Mouse (Mus musculus) hindbrain, embryonic 12.5 days (tissue): ENCODE data around the gene Wasf3. TPM values are rescaled to one million over a fixed set of nuclear protein-coding genes. Genes with fewer than 3 reads are reported as not detected.

Experiments used
- ATAC-seq: fragments of 200-750 bp; cut with Nextera tagmentation; 2 replicates; pipeline ENCODE4 v1.8.0; 2017; ENCODE audit warnings: moderate TSS enrichment; ENCODE audit not compliant: low FRiP score
- H3K27ac ChIP-seq: fragments of 300-500 bp; sonication (generic); 2 replicates; pipeline ENCODE4 v1.5.1; 2016; ENCODE audit warnings: mild to moderate bottlenecking
- H3K27me3 ChIP-seq: fragments of 300-500 bp; sonication (generic); 2 replicates; pipeline ENCODE4 v1.6.1; 2016; ENCODE audit warnings: mild to moderate bottlenecking
- H3K36me3 ChIP-seq: fragments of 300-500 bp; sonication (generic); 2 replicates; pipeline ENCODE4 v1.6.1; 2016; ENCODE audit warnings: mild to moderate bottlenecking
- H3K4me1 ChIP-seq: fragments of 300-500 bp; sonication (generic); 2 replicates; pipeline ENCODE4 v1.6.1; 2016
- H3K4me2 ChIP-seq: fragments of 300-500 bp; sonication (generic); replicated peaks from 2 replicates; pipeline ENCODE4 v1.6.1; 2016; ENCODE audit warnings: mild to moderate bottlenecking
- H3K4me3 ChIP-seq: fragments of 300-500 bp; sonication (generic); 2 replicates; pipeline ENCODE4 v1.5.1; 2016; ENCODE audit warnings: mild to moderate bottlenecking
- H3K9ac ChIP-seq: fragments of 300-500 bp; sonication (generic); 2 replicates; pipeline ENCODE4 v1.6.1; 2016; ENCODE audit warnings: mild to moderate bottlenecking, moderate library complexity
- H3K9me3 ChIP-seq: fragments of 300-500 bp; sonication (generic); replicated peaks from 2 replicates; pipeline ENCODE4 v1.6.1; 2016; ENCODE audit warnings: mild to moderate bottlenecking
- WGBS: fragments of 180-500 bp; shearing (Covaris S2); methylation state at CpG from one replicate; pipeline ENCODE4 v1.1.7; 2016; 5-methylcytosine and 5-hydroxymethylcytosine counted together
- polyA plus RNA-seq: library from polyadenylated mRNA; unstranded; fragments of >200 nt; fragmentation: Nextera tagmentation; extraction: Ambion mirVana; gene quantifications from 2 replicates; pipeline ENCODE4 v1.2.1, GENCODE M21; 2016

Wasf3 gene
- polyA plus RNA-seq, 1 experiment from 2014 or later, result 10.0 TPM

GRCm38 (mm10) chr5:146428109-146428508, 43.3 kb downstream of the Wasf3 start:
- WGBS, result 77% methylated on average over 4 of the region's 4 CpGs

DNA sequence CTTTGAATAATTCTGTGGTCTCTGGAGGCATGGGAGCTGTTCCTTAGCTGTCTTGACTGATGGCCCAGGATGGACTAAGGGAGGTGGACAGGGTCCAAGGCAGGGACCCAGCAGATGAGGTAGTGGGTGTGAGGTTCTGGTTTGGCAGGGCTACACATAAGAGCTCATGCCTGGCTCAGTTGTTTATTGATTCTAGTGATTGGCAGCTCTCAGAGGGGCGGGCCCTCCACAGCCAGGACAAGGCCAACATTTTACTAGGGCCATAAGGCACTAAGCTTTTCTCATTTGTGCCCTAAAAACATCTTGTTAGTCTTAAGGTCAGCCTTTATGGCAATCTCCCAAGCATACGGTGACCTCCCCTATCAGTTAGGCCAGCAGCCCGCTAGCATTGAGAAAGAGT, 47.0 kb downstream of the Wasf3 start:
- WGBS, result 90% methylated on average over 3 of the region's 3 CpGs
- Histone ChIP-seq H3K9me3 (no peaks in the 10 kb centered on the region), H3K9ac (no peak overlapping the region), H3K4me3 (no peak overlapping the region), H3K4me2 (no peak overlapping the region), H3K36me3 (peaks cover 6% of the 10 kb centered on the region; the same call in 1 of the 2 replicates), H3K27me3 (no peaks in the 10 kb centered on the region), H3K27ac (no peak overlapping the region), H3K4me1 (0 out of 2 replicates have a peak, but pooled peaks cover 1% of the 10 kb centered on the region)
- ATAC-seq, result no peak

More at GRCm38 (mm10) chr5:146428109-146428508, 43.3 kb downstream of the Wasf3 start:
- no peak for ATAC-seq
- Histone ChIP-seq H3K4me1 (peaks cover 8% of the 10 kb centered on the region; the same call in 1 of the 2 replicates), H3K36me3 (no peaks in the 10 kb centered on the region), H3K4me3 (no peak overlapping the region), H3K4me2 (no peak overlapping the region), H3K27ac (no peak overlapping the region), H3K27me3 (no peaks in the 10 kb centered on the region), H3K9ac (no peak overlapping the region), H3K9me3 (no peaks in the 10 kb centered on the region)

DNA sequence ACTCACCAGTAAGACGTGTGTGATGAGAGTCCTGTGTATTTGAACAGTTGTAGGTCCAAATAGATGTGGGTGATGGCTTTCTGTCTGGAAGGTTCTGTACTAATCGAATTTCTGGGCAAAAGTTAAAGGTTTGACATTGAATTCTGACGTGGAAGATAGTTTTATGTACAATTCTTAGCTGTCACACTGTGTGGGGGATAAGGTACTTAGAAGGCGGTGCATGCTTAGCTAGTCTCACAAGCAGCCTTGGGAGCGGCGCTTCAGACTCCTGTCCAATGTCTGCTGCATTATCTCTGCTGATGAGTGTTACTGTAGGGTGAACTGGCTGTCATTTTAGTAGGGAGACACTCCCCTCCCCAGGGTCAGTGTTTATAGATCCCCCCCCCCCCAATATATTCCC, 47.7 kb downstream of the Wasf3 start:
- no peak overlapping the region for H3K4me3 ChIP-seq
- H3K27me3 ChIP-seq, result no peaks in the 10 kb centered on the region
- H3K9me3 ChIP-seq, result no peaks in the 10 kb centered on the region
- H3K4me1 ChIP-seq, result no peaks in the 10 kb centered on the region
- peaks cover 11% of the 10 kb centered on the region; the same call in 1 of the 2 replicates for H3K36me3 ChIP-seq
- WGBS, result 91% methylated on average over 6 of the region's 6 CpGs
- no peak overlapping the region for H3K27ac ChIP-seq
- H3K9ac ChIP-seq, result no peak overlapping the region
- ATAC-seq, result no peak
- H3K4me2 ChIP-seq, result no peak overlapping the region

GRCm38 (mm10) chr5:146435316-146435715, 50.5 kb downstream of the Wasf3 start:
- Histone ChIP-seq H3K4me1 (no peaks in the 10 kb centered on the region), H3K27me3 (no peaks in the 10 kb centered on the region), H3K4me3 (no peak overlapping the region), H3K9ac (no peak overlapping the region), H3K36me3 (peaks cover 33% of the 10 kb centered on the region), H3K9me3 (0 out of 2 replicates have a peak, but pooled peaks cover 8% of the 10 kb centered on the region), H3K4me2 (no peak overlapping the region), H3K27ac (no peak overlapping the region)
- ATAC-seq, result no peak
- 91% methylated on average over 16 of the region's 16 CpGs for WGBS

GRCm38 (mm10) chr5:146436796-146437195, 52.0 kb downstream of the Wasf3 start:
- Histone ChIP-seq H3K36me3 (peaks cover 36% of the 10 kb centered on the region), H3K27me3 (no peaks in the 10 kb centered on the region), H3K9me3 (0 out of 2 replicates have a peak, but pooled peaks cover 11% of the 10 kb centered on the region), H3K9ac (no peak overlapping the region), H3K4me3 (no peak overlapping the region), H3K4me1 (no peaks in the 10 kb centered on the region), H3K4me2 (no peak overlapping the region), H3K27ac (no peak overlapping the region)
- WGBS, result 92% methylated on average over 11 of the region's 11 CpGs
- no peak for ATAC-seq

DNA sequence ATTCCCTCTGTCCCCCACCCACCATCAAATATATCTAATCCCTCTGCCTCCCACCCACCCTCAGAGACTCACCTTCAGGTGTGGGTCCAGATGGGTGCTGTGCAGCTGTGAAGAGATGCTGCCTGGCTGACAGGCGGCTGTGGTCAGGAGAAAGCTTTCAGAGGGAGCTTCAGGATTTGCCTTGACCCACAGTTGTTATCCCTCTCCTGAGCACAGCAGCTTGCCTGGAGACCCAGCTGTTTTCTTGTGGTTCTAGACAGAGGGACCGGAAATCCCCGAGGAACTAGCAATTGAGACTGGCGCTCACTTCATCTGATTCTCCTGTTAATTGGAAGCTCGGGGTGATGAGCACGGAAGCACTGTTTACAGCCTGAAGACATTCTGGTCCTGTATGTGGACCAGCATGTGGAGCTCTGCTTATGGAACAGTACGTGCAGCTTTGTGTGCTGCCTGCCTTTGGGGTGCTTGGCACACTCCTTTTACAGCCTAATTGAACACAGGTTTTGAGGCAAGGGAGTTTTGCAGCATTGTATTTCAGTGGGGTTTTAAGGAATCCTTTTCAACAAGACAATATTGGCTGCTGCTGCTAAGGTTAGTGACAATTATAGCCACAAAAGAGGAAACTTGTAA, 54.5 kb downstream of the Wasf3 start:
- Histone ChIP-seq H3K9ac (no peak overlapping the region), H3K4me2 (no peak overlapping the region), H3K4me3 (no peak overlapping the region), H3K27ac (no peak overlapping the region), H3K9me3 (0 out of 2 replicates have a peak, but pooled peaks cover 11% of the 10 kb centered on the region), H3K4me1 (no peaks in the 10 kb centered on the region), H3K27me3 (no peaks in the 10 kb centered on the region), H3K36me3 (peaks cover 39% of the 10 kb centered on the region)
- 91% methylated on average over 7 of the region's 7 CpGs for WGBS
- no peak for ATAC-seq

GRCm38 (mm10) chr5:146440273-146440672, 55.5 kb downstream of the Wasf3 start:
- Histone ChIP-seq H3K9me3 (0 out of 2 replicates have a peak, but pooled peaks cover 11% of the 10 kb centered on the region), H3K9ac (no peak overlapping the region), H3K4me3 (no peak overlapping the region), H3K27ac (no peak overlapping the region), H3K27me3 (no peaks in the 10 kb centered on the region), H3K4me1 (no peaks in the 10 kb centered on the region), H3K36me3 (peaks cover 37% of the 10 kb centered on the region), H3K4me2 (no peak overlapping the region)
- ATAC-seq, result no peak
- WGBS, result 92% methylated on average over 5 of the region's 5 CpGs

- H3K4me1 ChIP-seq, result no peaks in the 10 kb centered on the region
- no peak overlapping the region for H3K4me3 ChIP-seq
- no peak overlapping the region for H3K9ac ChIP-seq
- WGBS, result 94% methylated on average over 2 of the region's 2 CpGs
- H3K9me3 ChIP-seq, result 0 out of 2 replicates have a peak, but pooled peaks cover 11% of the 10 kb centered on the region
- no peak overlapping the region for H3K4me2 ChIP-seq
- H3K27me3 ChIP-seq, result no peaks in the 10 kb centered on the region
- peaks cover 27% of the 10 kb centered on the region for H3K36me3 ChIP-seq
- no peak overlapping the region for H3K27ac ChIP-seq
- ATAC-seq, result no peak
Measured at GRCm38 (mm10) chr5:146442767-146443166, 58.0 kb downstream of the Wasf3 start.

DNA sequence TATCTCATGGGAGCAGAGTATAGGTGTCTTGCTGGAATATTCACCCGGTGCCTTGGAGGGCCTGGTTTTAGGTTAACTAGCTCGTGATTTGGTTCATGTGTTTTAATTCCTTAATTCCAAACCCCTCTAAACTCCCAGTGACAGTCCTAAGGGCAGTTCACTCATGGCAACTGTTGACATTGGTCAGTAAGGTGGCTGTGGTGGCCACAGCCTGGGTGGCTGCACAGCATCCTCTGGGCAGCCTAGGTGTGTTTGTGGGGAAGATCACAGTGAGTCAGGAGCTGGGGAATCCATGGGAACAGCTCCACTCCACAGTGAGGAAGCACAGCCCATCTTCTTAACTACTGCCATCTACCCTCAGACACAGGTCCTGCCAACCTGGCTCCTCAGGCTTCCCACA, 61.8 kb downstream of the Wasf3 start:
- H3K27me3 ChIP-seq, result no peaks in the 10 kb centered on the region
- no peak overlapping the region for H3K27ac ChIP-seq
- no peak for ATAC-seq
- no peak overlapping the region for H3K4me2 ChIP-seq
- no peak overlapping the region for H3K9ac ChIP-seq
- 0 out of 2 replicates have a peak, but pooled peaks cover 3% of the 10 kb centered on the region for H3K36me3 ChIP-seq
- no peaks in the 10 kb centered on the region for H3K4me1 ChIP-seq
- H3K9me3 ChIP-seq, result no peaks in the 10 kb centered on the region
- H3K4me3 ChIP-seq, result no peak overlapping the region
- WGBS, result 92% methylated on average over 2 of the region's 2 CpGs

- H3K9me3 ChIP-seq, result no peaks in the 10 kb centered on the region
- H3K27ac ChIP-seq, result no peak overlapping the region
- ATAC-seq, result no peak
- H3K27me3 ChIP-seq, result no peaks in the 10 kb centered on the region
- no peak overlapping the region for H3K9ac ChIP-seq
- H3K4me1 ChIP-seq, result no peaks in the 10 kb centered on the region
- H3K4me2 ChIP-seq, result no peak overlapping the region
- 70% methylated on average over 11 of the region's 11 CpGs for whole genome bisulfite sequencing
- no peak overlapping the region for H3K4me3 ChIP-seq
- H3K36me3 ChIP-seq, result peaks cover 26% of the 10 kb centered on the region
Measured at GRCm38 (mm10) chr5:146451592-146452254, 66.9 kb downstream of the Wasf3 start.

DNA sequence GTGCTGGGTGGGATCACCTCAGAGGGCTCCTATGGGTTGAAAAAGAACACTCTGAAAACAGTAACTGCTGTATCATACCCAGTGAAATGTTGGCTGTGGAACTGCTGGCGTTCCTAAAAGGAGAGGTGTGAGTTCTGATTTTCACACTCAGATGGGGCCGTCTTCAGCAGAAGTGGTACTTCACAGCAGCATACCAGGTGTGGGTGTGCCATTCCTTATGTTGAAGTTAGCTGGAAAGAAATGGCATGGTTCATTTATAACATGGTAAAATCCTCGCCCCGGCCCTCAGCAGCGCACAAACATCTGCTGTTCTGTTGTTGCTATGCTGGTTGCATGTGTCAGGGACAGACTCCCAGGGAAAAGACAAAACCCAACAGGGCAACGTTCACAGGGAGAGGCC, 68.8 kb downstream of the Wasf3 start:
- Histone ChIP-seq H3K36me3 (peaks cover 34% of the 10 kb centered on the region), H3K27ac (no peak overlapping the region), H3K4me1 (no peaks in the 10 kb centered on the region), H3K4me2 (no peak overlapping the region), H3K27me3 (no peaks in the 10 kb centered on the region), H3K9me3 (no peaks in the 10 kb centered on the region), H3K4me3 (no peak overlapping the region), H3K9ac (no peak overlapping the region)
- no peak for ATAC-seq
- 91% methylated on average over 6 of the region's 6 CpGs for WGBS

GRCm38 (mm10) chr5:146461612-146462011, 76.8 kb downstream of the Wasf3 start:
- Histone ChIP-seq H3K36me3 (peaks cover 25% of the 10 kb centered on the region), H3K9me3 (no peaks in the 10 kb centered on the region), H3K4me1 (no peaks in the 10 kb centered on the region), H3K4me2 (no peak overlapping the region), H3K27me3 (no peaks in the 10 kb centered on the region), H3K27ac (no peak overlapping the region), H3K9ac (no peak overlapping the region), H3K4me3 (no peak overlapping the region)
- 78% methylated on average over 8 of the region's 8 CpGs for WGBS
- ATAC-seq, result no peak

DNA sequence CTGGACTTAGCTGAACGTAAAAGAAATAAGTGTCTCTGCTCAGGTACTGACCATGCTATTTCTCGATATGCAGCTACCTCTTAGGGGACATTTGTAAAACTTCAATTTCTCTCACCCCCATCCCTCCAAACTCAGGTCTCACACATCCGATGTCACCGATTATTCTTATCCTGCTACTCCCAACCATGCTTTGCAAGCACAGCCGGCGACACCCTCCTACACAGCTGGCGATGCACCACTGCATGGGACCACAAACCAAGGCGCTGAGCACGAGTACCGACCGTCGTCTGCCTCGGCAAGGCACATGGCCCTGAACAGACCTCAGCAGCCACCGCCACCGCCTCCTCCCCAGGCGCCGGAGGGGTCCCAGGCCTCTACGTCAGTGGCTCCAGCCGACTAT, 81.9 kb downstream of the Wasf3 start:
- no peak for ATAC-seq
- H3K9ac ChIP-seq, result no peak overlapping the region
- H3K4me3 ChIP-seq, result no peak overlapping the region
- WGBS, result 96% methylated on average over 19 of the region's 19 CpGs
- H3K27me3 ChIP-seq, result no peaks in the 10 kb centered on the region
- H3K4me2 ChIP-seq, result no peak overlapping the region
- H3K9me3 ChIP-seq, result no peaks in the 10 kb centered on the region
- H3K4me1 ChIP-seq, result no peaks in the 10 kb centered on the region
- peaks cover 32% of the 10 kb centered on the region for H3K36me3 ChIP-seq
- H3K27ac ChIP-seq, result no peak overlapping the region
